Mouse (Mus musculus) intestine, embryonic 15.5 days (tissue): Measurements from ENCODE around the gene Parp16. TPM values are rescaled to one million over a fixed set of nuclear protein-coding genes. Genes with fewer than 3 reads are reported as not detected.

Experiments
- ATAC-seq: fragments of 200-750 bp; cut with Nextera tagmentation; 2 replicates; pipeline ENCODE4 v1.8.0; 2017; ENCODE audit warnings: moderate TSS enrichment, moderate library complexity
- H3K27ac ChIP-seq: fragments of 300-500 bp; sonication (generic); 2 replicates; pipeline ENCODE4 v1.5.1; 2015; ENCODE audit warnings: mild to moderate bottlenecking, inconsistent platforms
- H3K27me3 ChIP-seq: fragments of 300-500 bp; sonication (generic); replicated peaks from 2 replicates; pipeline ENCODE4 v1.6.1; 2015; ENCODE audit warnings: inconsistent platforms
- H3K36me3 ChIP-seq: fragments of 300-500 bp; sonication (generic); 2 replicates; pipeline ENCODE4 v1.6.1; 2015; ENCODE audit warnings: inconsistent platforms
- H3K4me1 ChIP-seq: fragments of 300-500 bp; sonication (generic); replicated peaks from 2 replicates; pipeline ENCODE4 v1.6.1; 2015; ENCODE audit warnings: inconsistent platforms
- H3K4me2 ChIP-seq: fragments of 300-500 bp; sonication (generic); replicated peaks from 2 replicates; pipeline ENCODE4 v1.6.1; 2015; ENCODE audit warnings: mild to moderate bottlenecking, inconsistent platforms
- H3K4me3 ChIP-seq: fragments of 300-500 bp; sonication (generic); replicated peaks from 2 replicates; pipeline ENCODE4 v1.5.1; 2015; ENCODE audit warnings: inconsistent platforms
- H3K9ac ChIP-seq: fragments of 300-500 bp; sonication (generic); 2 replicates; pipeline ENCODE4 v1.6.1; 2015; ENCODE audit warnings: inconsistent platforms
- H3K9me3 ChIP-seq: fragments of 300-500 bp; sonication (generic); 2 replicates; pipeline ENCODE4 v1.6.1; 2016; ENCODE audit warnings: inconsistent platforms
- WGBS: fragments of 180-500 bp; shearing (Covaris S2); methylation state at CpG from one replicate; pipeline ENCODE4 v1.1.7; 2015; 5-methylcytosine and 5-hydroxymethylcytosine counted together
- polyA plus RNA-seq: library from polyadenylated mRNA; unstranded; fragments of >200 nt; fragmentation: Nextera tagmentation; extraction: Ambion mirVana; gene quantifications from 2 replicates; pipeline ENCODE4 v1.2.1, GENCODE M21; 2015

The Parp16 gene
- polyA plus RNA-seq, 1 experiment from 2014 or later = 9.4 TPM

- WGBS = 68% methylated on average over 7 of the region's 7 CpGs
- ATAC-seq = no peak
- Histone ChIP-seq H3K27me3 (no peaks in the 10 kb centered on the region), H3K36me3 (no peaks in the 10 kb centered on the region), H3K9me3 (no peaks in the 10 kb centered on the region), H3K4me3 (no peak overlapping the region), H3K4me2 (no peak overlapping the region), H3K9ac (no peak overlapping the region), H3K4me1 (peaks cover 20% of the 10 kb centered on the region), H3K27ac (no peak overlapping the region)
Observed at GRCm38 (mm10) chr9:65190306-65190705, 4.8 kb upstream of the Parp16 start.

- WGBS = 38% methylated on average over 2 of the region's 2 CpGs
- H3K27me3 ChIP-seq = no peaks in the 10 kb centered on the region
- H3K9me3 ChIP-seq = no peaks in the 10 kb centered on the region
- no peak overlapping the region for H3K9ac ChIP-seq
- H3K4me1 ChIP-seq = peaks cover 28% of the 10 kb centered on the region
- H3K4me2 ChIP-seq = 0 out of 2 replicates have a peak overlapping the region, but pooled peaks have one; percentile 9
- no peak overlapping the region for H3K4me3 ChIP-seq
- H3K27ac ChIP-seq = peak overlapping the region; percentile 68
- ATAC-seq = no peak
- H3K36me3 ChIP-seq = no peaks in the 10 kb centered on the region
Observed at GRCm38 (mm10) chr9:65191389-65191754, 3.8 kb upstream of the Parp16 start.

- Histone ChIP-seq H3K9ac (no peak overlapping the region), H3K27ac (peak overlapping the region; percentile 68), H3K4me1 (peaks cover 28% of the 10 kb centered on the region), H3K27me3 (no peaks in the 10 kb centered on the region), H3K36me3 (no peaks in the 10 kb centered on the region), H3K4me3 (no peak overlapping the region), H3K9me3 (no peaks in the 10 kb centered on the region), H3K4me2 (no peak overlapping the region)
- 34% methylated on average over 8 of the region's 8 CpGs for WGBS
- ATAC-seq = no peak
Observed at GRCm38 (mm10) chr9:65191755-65192469, 3.2 kb upstream of the Parp16 start.

GRCm38 (mm10) chr9:65193214-65193613 is 1.9 kb upstream of the Parp16 start:
- no peaks in the 10 kb centered on the region for H3K9me3 ChIP-seq
- WGBS = 69% methylated on average over 12 of the region's 12 CpGs
- H3K27me3 ChIP-seq = no peaks in the 10 kb centered on the region
- H3K27ac ChIP-seq = no peak overlapping the region
- no peak for ATAC-seq
- no peak overlapping the region for H3K4me3 ChIP-seq
- H3K4me1 ChIP-seq = peaks cover 32% of the 10 kb centered on the region
- no peak overlapping the region for H3K9ac ChIP-seq
- H3K36me3 ChIP-seq = no peaks in the 10 kb centered on the region
- no peak overlapping the region for H3K4me2 ChIP-seq

GRCm38 (mm10) chr9:65195621-65195981 is 448 bp downstream of the Parp16 start:
- H3K9ac ChIP-seq = 0 out of 2 replicates have a peak overlapping the region, but pooled peaks have one; percentile 17
- peak overlapping the region; percentile 87 for H3K27ac ChIP-seq
- WGBS = 25% methylated on average over 8 of the region's 8 CpGs
- no peak overlapping the region for H3K4me3 ChIP-seq
- no peaks in the 10 kb centered on the region for H3K27me3 ChIP-seq
- H3K9me3 ChIP-seq = no peaks in the 10 kb centered on the region
- H3K4me2 ChIP-seq = peak overlapping the region; percentile 26; the same call in 1 of the 2 replicates
- ATAC-seq = peak; percentile 23; the same call in 1 of the 2 replicates
- H3K36me3 ChIP-seq = no peaks in the 10 kb centered on the region
- H3K4me1 ChIP-seq = peaks cover 32% of the 10 kb centered on the region

- Histone ChIP-seq H3K27ac (peak overlapping the region; percentile 87), H3K9ac (peak overlapping the region; percentile 17; the same call in 1 of the 2 replicates), H3K4me3 (no peak overlapping the region), H3K27me3 (no peaks in the 10 kb centered on the region), H3K4me2 (peak overlapping the region; percentile 26), H3K9me3 (no peaks in the 10 kb centered on the region), H3K4me1 (peaks cover 30% of the 10 kb centered on the region), H3K36me3 (no peaks in the 10 kb centered on the region)
- 4% methylated on average over 9 of the region's 9 CpGs for WGBS
- peak; percentile 90 for ATAC-seq
Observed at GRCm38 (mm10) chr9:65195982-65196737, 1.0 kb downstream of the Parp16 start.

GRCm38 (mm10) chr9:65196738-65197569 is 1.8 kb downstream of the Parp16 start:
- Histone ChIP-seq H3K4me2 (peak overlapping the region; percentile 19), H3K27ac (peak overlapping the region; percentile 44; the same call in 1 of the 2 replicates), H3K4me1 (peaks cover 23% of the 10 kb centered on the region), H3K9me3 (no peaks in the 10 kb centered on the region), H3K36me3 (no peaks in the 10 kb centered on the region), H3K9ac (peak overlapping the region; percentile 14; the same call in 1 of the 2 replicates), H3K4me3 (no peak overlapping the region), H3K27me3 (no peaks in the 10 kb centered on the region)
- ATAC-seq = peak; percentile 85
- WGBS = 15% methylated on average over 26 of the region's 26 CpGs

- Histone ChIP-seq H3K9me3 (no peaks in the 10 kb centered on the region), H3K27me3 (no peaks in the 10 kb centered on the region), H3K4me1 (peaks cover 18% of the 10 kb centered on the region), H3K9ac (no peak overlapping the region), H3K36me3 (no peaks in the 10 kb centered on the region), H3K27ac (no peak overlapping the region), H3K4me3 (no peak overlapping the region), H3K4me2 (no peak overlapping the region)
- WGBS = 81% methylated on average over 6 of the region's 6 CpGs
- no peak for ATAC-seq
Observed at GRCm38 (mm10) chr9:65197826-65198225, 2.7 kb downstream of the Parp16 start.

- Histone ChIP-seq H3K9ac (no peak overlapping the region), H3K27ac (0 out of 2 replicates have a peak overlapping the region, but pooled peaks have one; percentile 40), H3K36me3 (no peaks in the 10 kb centered on the region), H3K4me3 (no peak overlapping the region), H3K4me1 (peaks cover 18% of the 10 kb centered on the region), H3K4me2 (no peak overlapping the region), H3K9me3 (no peaks in the 10 kb centered on the region), H3K27me3 (no peaks in the 10 kb centered on the region)
- WGBS = 51% methylated on average over 7 of the region's 7 CpGs
- ATAC-seq = no peak
Observed at GRCm38 (mm10) chr9:65199723-65200122, 4.6 kb downstream of the Parp16 start.

GRCm38 (mm10) chr9:65200606-65201005 is 5.5 kb downstream of the Parp16 start:
- H3K27ac ChIP-seq = 0 out of 2 replicates have a peak overlapping the region, but pooled peaks have one; percentile 42
- H3K9ac ChIP-seq = no peak overlapping the region
- no peak for ATAC-seq
- no peak overlapping the region for H3K4me3 ChIP-seq
- H3K36me3 ChIP-seq = no peaks in the 10 kb centered on the region
- H3K27me3 ChIP-seq = no peaks in the 10 kb centered on the region
- H3K4me1 ChIP-seq = peaks cover 9% of the 10 kb centered on the region
- no peak overlapping the region for H3K4me2 ChIP-seq
- H3K9me3 ChIP-seq = no peaks in the 10 kb centered on the region
- 62% methylated on average over 1 of the region's 1 CpGs for WGBS

- WGBS = 54% methylated on average over 3 of the region's 3 CpGs
- H3K4me3 ChIP-seq = no peak overlapping the region
- no peaks in the 10 kb centered on the region for H3K36me3 ChIP-seq
Observed at GRCm38 (mm10) chr9:65201021-65201380, 5.8 kb downstream of the Parp16 start.

More at GRCm38 (mm10) chr9:65201021-65201380, 5.8 kb downstream of the Parp16 start:
- H3K4me2 ChIP-seq = no peak overlapping the region
- no peaks in the 10 kb centered on the region for H3K9me3 ChIP-seq
- no peak overlapping the region for H3K9ac ChIP-seq
- peaks cover 5% of the 10 kb centered on the region for H3K4me1 ChIP-seq
- H3K27ac ChIP-seq = peak overlapping the region; percentile 42; the same call in 1 of the 2 replicates
- no peaks in the 10 kb centered on the region for H3K27me3 ChIP-seq
- ATAC-seq = no peak
